Mouse (Mus musculus) layer of hippocampus, adult 11-12 months (tissue): ENCODE measurements around the gene Pkp4.

Experiments
- DNase-seq: peaks from one replicate; pipeline ENCODE4 v3.0.0; 2022; ENCODE audit warnings: low spot score

Gene Pkp4

GRCm38 (mm10) chr2:59184107-59185064 is 23.7 kb downstream of the Pkp4 start:
- DNase-seq = no peak

- DNase-seq = no peak
Measured at GRCm38 (mm10) chr2:59186122-59186521, 25.5 kb downstream of the Pkp4 start.

- DNase-seq = no peak
Measured at GRCm38 (mm10) chr2:59186966-59187365, 26.3 kb downstream of the Pkp4 start.

- DNase-seq = no peak
Measured at GRCm38 (mm10) chr2:59188306-59188705, 27.7 kb downstream of the Pkp4 start.

- no peak for DNase-seq
Measured at GRCm38 (mm10) chr2:59189661-59190185, 29.1 kb downstream of the Pkp4 start.

GRCm38 (mm10) chr2:59190186-59190585 is 29.5 kb downstream of the Pkp4 start:
- no peak for DNase-seq

GRCm38 (mm10) chr2:59191466-59191865 is 30.8 kb downstream of the Pkp4 start:
- DNase-seq = no peak

- no peak for DNase-seq
Measured at GRCm38 (mm10) chr2:59193117-59193516, 32.5 kb downstream of the Pkp4 start.

- DNase-seq = no peak
Measured at GRCm38 (mm10) chr2:59197156-59197555, 36.5 kb downstream of the Pkp4 start.

- DNase-seq = no peak
Measured at GRCm38 (mm10) chr2:59199476-59199976, 38.9 kb downstream of the Pkp4 start.

GRCm38 (mm10) chr2:59200511-59200910 is 39.9 kb downstream of the Pkp4 start:
- no peak for DNase-seq

GRCm38 (mm10) chr2:59202930-59203329 is 42.3 kb downstream of the Pkp4 start:
- no peak for DNase-seq

GRCm38 (mm10) chr2:59203627-59204425 is 43.2 kb downstream of the Pkp4 start:
- DNase-seq = no peak

GRCm38 (mm10) chr2:59205092-59205491 is 44.4 kb downstream of the Pkp4 start:
- DNase-seq = no peak

GRCm38 (mm10) chr2:59206190-59206589 is 45.5 kb downstream of the Pkp4 start:
- DNase-seq = no peak

- DNase-seq = no peak
Measured at GRCm38 (mm10) chr2:59207240-59207639, 46.6 kb downstream of the Pkp4 start.

GRCm38 (mm10) chr2:59207725-59208124 is 47.1 kb downstream of the Pkp4 start:
- DNase-seq = no peak

GRCm38 (mm10) chr2:59208276-59208675 is 47.6 kb downstream of the Pkp4 start:
- DNase-seq = no peak

GRCm38 (mm10) chr2:59211051-59211450 is 50.4 kb downstream of the Pkp4 start:
- no peak for DNase-seq

GRCm38 (mm10) chr2:59212430-59212829 is 51.8 kb downstream of the Pkp4 start:
- DNase-seq = no peak

- DNase-seq = no peak
Measured at GRCm38 (mm10) chr2:59212846-59213245, 52.2 kb downstream of the Pkp4 start.

GRCm38 (mm10) chr2:59217931-59218330 is 57.3 kb downstream of the Pkp4 start:
- DNase-seq = no peak
